Mouse (Mus musculus) limb, embryonic 14.5 days (tissue): Measurements from ENCODE around the gene Vmn1r1. TPM values are rescaled to one million over a fixed set of nuclear protein-coding genes. Genes with fewer than 3 reads are reported as not detected.

Experiments
- ATAC-seq: fragments of 200-750 bp; cut with Nextera tagmentation; 2 replicates; pipeline ENCODE4 v1.8.0; 2017; ENCODE audit warnings: low read depth, moderate number of reproducible peaks, moderate TSS enrichment; ENCODE audit not compliant: low FRiP score
- DNase-seq: peaks from one replicate; pipeline ENCODE4 v3.0.0-alpha.2; 2015; ENCODE audit warnings: low spot score
- H3K27ac ChIP-seq: fragments of 300-500 bp; sonication (generic); replicated peaks from 2 replicates; pipeline ENCODE4 v1.5.1; 2014; ENCODE audit warnings: low read depth, mild to moderate bottlenecking, low read length, moderate library complexity, mixed read lengths
- H3K27me3 ChIP-seq: fragments of 300-500 bp; sonication (generic); 2 replicates; pipeline ENCODE4 v1.6.1; 2014; ENCODE audit warnings: low read length, mixed read lengths; ENCODE audit not compliant: control insufficient read depth, insufficient read depth
- H3K36me3 ChIP-seq: fragments of 300-500 bp; sonication (generic); 2 replicates; pipeline ENCODE4 v1.6.1; 2014; ENCODE audit warnings: mild to moderate bottlenecking, low read length, moderate library complexity, mixed read lengths; ENCODE audit not compliant: control insufficient read depth, insufficient read depth
- H3K4me1 ChIP-seq: fragments of 300-500 bp; sonication (generic); 2 replicates; pipeline ENCODE4 v1.6.1; 2014; ENCODE audit warnings: antibody characterized with exemption, low read length, mixed read lengths; ENCODE audit not compliant: control insufficient read depth, insufficient read depth
- H3K4me2 ChIP-seq: fragments of 300-500 bp; sonication (generic); replicated peaks from 2 replicates; pipeline ENCODE4 v1.6.1; 2014; ENCODE audit warnings: low read depth, mild to moderate bottlenecking, low read length, moderate library complexity; ENCODE audit not compliant: severe bottlenecking
- H3K4me3 ChIP-seq: fragments of 300-500 bp; sonication (generic); replicated peaks from 2 replicates; pipeline ENCODE4 v1.5.1; 2014; ENCODE audit warnings: low read length
- H3K9ac ChIP-seq: fragments of 300-500 bp; sonication (generic); 2 replicates; pipeline ENCODE4 v1.6.1; 2014; ENCODE audit warnings: mild to moderate bottlenecking, low read depth, low read length, moderate library complexity; ENCODE audit not compliant: severe bottlenecking
- H3K9me3 ChIP-seq: fragments of 300-500 bp; sonication (generic); 2 replicates; pipeline ENCODE4 v1.6.1; 2016; ENCODE audit warnings: low read length; ENCODE audit not compliant: control insufficient read depth
- POLR2A ChIP-seq: fragments of 200-500 bp; IDR thresholded peaks from 2 replicates; pipeline ENCODE4 v1.8.0; 2012; ENCODE audit warnings: inconsistent platforms, mild to moderate bottlenecking, moderate library complexity, borderline replicate concordance; ENCODE audit not compliant: insufficient read depth, insufficient read length; ENCODE audit errors: extremely low read depth
- WGBS: fragments of 180-500 bp; shearing (Covaris S2); extraction: QIAGEN DNeasy Blood & Tissue Kit; methylation state at CpG from one replicate; pipeline ENCODE4 v1.1.7; 2014; 5-methylcytosine and 5-hydroxymethylcytosine counted together
- polyA plus RNA-seq, 2 experiments: library from polyadenylated mRNA; depleted of rRNA in 1 of 2; stranded (reverse) in 1 of 2; unstranded in 1 of 2; fragments of >200 nt; fragmentation: Nextera tagmentation in 1 of 2; extraction: Ambion mirVana in 1 of 2; gene quantifications; 2 replicates each; pipeline versions ENCODE4 v1.2.1 to v1.2.3; 2012 to 2014

The Vmn1r1 gene
- polyA plus RNA-seq, 2 experiments = 0.03 TPM; not detected in 1

GRCm38 (mm10) chr1:182137204-182138125 lies 26.8 kb downstream of the Vmn1r1 start:
- no peak overlapping the region for H3K9ac ChIP-seq
- peaks cover 6% of the 10 kb centered on the region for H3K36me3 ChIP-seq
- no peak for TF ChIP-seq POLR2A
- H3K27ac ChIP-seq = no peak overlapping the region
- ATAC-seq (no peak), DNase-seq (no peak)
- no peak overlapping the region for H3K4me3 ChIP-seq
- no peaks in the 10 kb centered on the region for H3K9me3 ChIP-seq
- H3K4me1 ChIP-seq = no peaks in the 10 kb centered on the region
- peak overlapping the region; percentile 31; the same call in 1 of the 2 replicates for H3K4me2 ChIP-seq
- 46% methylated on average over 28 of the region's 28 CpGs for WGBS
- H3K27me3 ChIP-seq = no peaks in the 10 kb centered on the region

- no peak for TF ChIP-seq POLR2A
- Histone ChIP-seq H3K36me3 (peaks cover 37% of the 10 kb centered on the region), H3K4me2 (no peak overlapping the region), H3K4me1 (peaks cover 4% of the 10 kb centered on the region), H3K9me3 (no peaks in the 10 kb centered on the region), H3K9ac (no peak overlapping the region), H3K27ac (no peak overlapping the region), H3K4me3 (no peak overlapping the region), H3K27me3 (no peaks in the 10 kb centered on the region)
- DNase-seq (no peak), ATAC-seq (no peak)
- WGBS = 52% methylated on average over 2 of the region's 2 CpGs
Observed at GRCm38 (mm10) chr1:182130830-182131229, 33.5 kb downstream of the Vmn1r1 start.

GRCm38 (mm10) chr1:182124924-182125368 lies 39.3 kb downstream of the Vmn1r1 start:
- no peak for TF ChIP-seq POLR2A
- peak; percentile 93 for ATAC-seq
- Histone ChIP-seq H3K4me3 (peak overlapping the region; percentile 79), H3K9ac (peak overlapping the region; percentile 78), H3K9me3 (no peaks in the 10 kb centered on the region), H3K27me3 (no peaks in the 10 kb centered on the region), H3K4me1 (peaks cover 9% of the 10 kb centered on the region), H3K4me2 (peak overlapping the region; percentile 54), H3K36me3 (peaks cover 22% of the 10 kb centered on the region), H3K27ac (peak overlapping the region; percentile 78)
- peak; percentile 86 for DNase-seq
- 0% methylated on average over 30 of the region's 33 CpGs for WGBS

GRCm38 (mm10) chr1:182124506-182124905 lies 39.8 kb downstream of the Vmn1r1 start, which contains the start of gene Srp9:
Gene Srp9 (plus strand): TSS chr1:182124737.
- H3K4me1 ChIP-seq = peaks cover 9% of the 10 kb centered on the region
- WGBS = under 1% methylated on average over 24 of the region's 37 CpGs

GRCm38 (mm10) chr1:182122413-182122812 lies 41.9 kb downstream of the Vmn1r1 start:
- 81% methylated on average over 4 of the region's 4 CpGs for WGBS
- no peak for ATAC-seq
- no peak for TF ChIP-seq POLR2A

More at GRCm38 (mm10) chr1:182124506-182124905, 39.8 kb downstream of the Vmn1r1 start, which contains the start of gene Srp9:
- Histone ChIP-seq H3K9ac (peak within 1 kb of the TSS; percentile 78), H3K36me3 (peaks cover 18% of the 10 kb centered on the region), H3K27ac (peak within 1 kb of the TSS; percentile 78), H3K4me3 (peak within 1 kb of the TSS; percentile 79), H3K27me3 (no peaks in the 10 kb centered on the region), H3K4me2 (peak within 1 kb of the TSS; percentile 54), H3K9me3 (no peaks in the 10 kb centered on the region)
- peak; percentile 97 for DNase-seq
- TF ChIP-seq POLR2A = 0 out of 2 replicates have a peak, but pooled peaks have one; percentile 77
- ATAC-seq = peak; percentile 99

More at GRCm38 (mm10) chr1:182122413-182122812, 41.9 kb downstream of the Vmn1r1 start:
- H3K9me3 ChIP-seq = no peaks in the 10 kb centered on the region
- H3K36me3 ChIP-seq = no peaks in the 10 kb centered on the region
- no peak overlapping the region for H3K4me3 ChIP-seq
- no peak overlapping the region for H3K9ac ChIP-seq
- DNase-seq = no peak
- peaks cover 9% of the 10 kb centered on the region for H3K4me1 ChIP-seq
- no peak overlapping the region for H3K27ac ChIP-seq
- H3K4me2 ChIP-seq = no peak overlapping the region
- no peaks in the 10 kb centered on the region for H3K27me3 ChIP-seq
